Mouse (Mus musculus) right cerebral cortex, postnatal 10 days (tissue): ENCODE measurements around the gene Gm4791.

Source experiments
- DNase-seq, 2 experiments: peaks; one replicate each; pipeline ENCODE4 v3.0.0; 2021; ENCODE audit warnings: low spot score in 2 of 2

Gene Gm4791

DNA sequence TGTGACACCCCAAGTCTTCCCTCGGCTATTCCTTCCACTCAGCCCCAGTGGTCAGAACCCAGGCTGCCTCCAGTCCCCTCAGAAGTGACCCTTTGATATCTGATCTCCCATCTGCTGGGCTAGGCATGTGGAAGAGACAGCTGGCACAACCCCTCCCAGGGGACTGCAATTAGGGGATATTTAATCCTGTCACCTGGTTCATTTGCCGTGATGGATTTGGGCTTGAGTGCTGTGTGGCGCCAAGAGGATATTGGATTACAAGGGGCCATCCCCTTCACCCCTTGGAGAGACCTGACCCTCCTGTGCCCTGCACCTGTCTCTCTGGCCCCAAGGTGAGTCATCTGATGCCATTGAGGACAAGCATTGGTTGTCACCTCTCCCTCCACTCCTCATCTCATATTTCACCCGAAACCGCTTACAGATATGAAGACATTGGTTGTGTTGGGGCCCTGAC is at the start of gene Gm4791:
Gene Gm4791, plus strand, starts transcription at position 404 of the 454 bp plus-strand sequence.
- no peak for DNase-seq

DNA sequence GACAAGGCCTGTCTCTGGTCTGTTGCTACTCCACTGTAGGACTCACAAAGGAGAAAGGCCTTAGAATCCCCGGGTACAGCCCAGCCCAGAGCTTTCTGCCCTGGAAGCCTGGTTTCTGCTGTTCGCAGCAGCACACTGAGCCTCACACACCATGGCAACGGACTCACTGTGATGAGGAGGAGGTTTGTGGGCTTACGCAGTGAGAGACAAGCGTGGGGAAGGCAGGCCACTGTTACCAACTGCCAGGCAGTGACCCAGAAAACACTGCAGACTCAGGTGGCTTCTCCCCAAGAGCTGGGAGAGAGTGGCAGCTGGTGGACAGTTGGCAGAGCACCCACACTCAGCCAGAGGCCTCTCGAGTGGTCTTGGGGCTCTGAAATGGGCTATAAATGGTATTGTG is 42.3 kb upstream of the Gm4791 start:
- peak; percentile 68 to 81 for DNase-seq

DNA sequence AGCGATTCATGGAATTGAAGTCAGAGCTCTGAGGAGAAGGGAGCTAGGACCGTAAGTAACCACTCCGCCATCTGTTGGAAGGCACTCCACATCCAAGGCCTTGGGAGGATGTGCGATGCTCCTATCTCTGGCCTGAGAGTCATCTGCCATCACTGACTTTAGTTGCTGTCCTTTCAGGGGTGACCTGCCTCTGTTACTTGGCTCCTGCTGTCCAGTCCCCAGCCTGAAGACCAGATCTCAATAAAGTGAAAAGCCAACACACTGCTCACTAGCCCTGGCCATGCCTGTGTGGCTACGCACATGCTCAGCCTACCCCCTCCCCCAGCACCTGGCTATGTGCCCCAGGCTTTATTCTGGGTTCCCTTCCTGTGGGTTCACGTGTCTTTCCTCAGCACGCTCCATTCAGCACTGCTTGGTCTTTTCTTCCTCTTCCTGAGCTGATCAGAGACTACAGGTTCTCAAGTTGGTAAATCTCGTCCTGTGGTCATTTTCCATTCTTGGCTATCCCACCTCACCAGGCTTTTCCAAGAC is 41.1 kb upstream of the Gm4791 start:
- no peak for DNase-seq

DNA sequence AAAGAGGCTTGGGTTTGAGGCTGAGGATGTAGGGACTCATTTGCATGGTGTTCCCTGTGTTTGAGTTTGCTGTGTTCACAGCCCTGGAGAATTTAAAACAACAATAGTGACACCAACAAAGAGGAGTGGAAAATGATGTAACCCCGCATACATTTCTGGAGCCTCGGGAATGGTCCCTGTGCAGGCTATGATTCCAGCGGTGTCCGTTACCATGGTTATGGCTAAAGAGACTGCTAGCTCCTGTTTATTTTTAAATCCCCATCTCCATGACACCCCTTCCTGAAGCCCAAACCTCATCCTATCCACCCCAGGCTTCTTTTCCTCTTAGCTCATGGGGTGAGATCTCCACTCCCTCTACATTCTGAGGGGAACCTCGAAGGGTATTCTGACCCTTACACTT is 32.5 kb upstream of the Gm4791 start:
- peak; percentile 49 to 73 for DNase-seq

DNA sequence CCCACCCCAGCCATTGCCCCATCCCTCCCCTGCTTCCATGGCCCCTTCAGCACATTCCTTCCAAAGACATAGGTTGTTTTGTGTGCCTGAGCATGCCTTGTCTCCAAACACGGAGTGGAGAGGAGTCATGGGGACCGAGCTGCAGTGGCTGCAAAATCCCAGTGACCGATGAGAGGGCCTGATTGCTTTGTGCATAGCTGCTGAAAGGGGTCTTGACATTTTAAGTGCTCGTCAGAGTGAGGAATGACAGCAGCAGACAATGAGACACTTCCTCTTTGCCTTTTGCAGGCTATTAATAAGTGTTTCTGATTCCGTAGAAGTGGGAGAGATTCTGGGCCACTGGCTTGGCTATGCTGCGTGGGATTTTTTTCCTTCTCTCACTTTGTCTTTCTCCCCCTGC is 29.6 kb upstream of the Gm4791 start:
- no peak for DNase-seq

DNA sequence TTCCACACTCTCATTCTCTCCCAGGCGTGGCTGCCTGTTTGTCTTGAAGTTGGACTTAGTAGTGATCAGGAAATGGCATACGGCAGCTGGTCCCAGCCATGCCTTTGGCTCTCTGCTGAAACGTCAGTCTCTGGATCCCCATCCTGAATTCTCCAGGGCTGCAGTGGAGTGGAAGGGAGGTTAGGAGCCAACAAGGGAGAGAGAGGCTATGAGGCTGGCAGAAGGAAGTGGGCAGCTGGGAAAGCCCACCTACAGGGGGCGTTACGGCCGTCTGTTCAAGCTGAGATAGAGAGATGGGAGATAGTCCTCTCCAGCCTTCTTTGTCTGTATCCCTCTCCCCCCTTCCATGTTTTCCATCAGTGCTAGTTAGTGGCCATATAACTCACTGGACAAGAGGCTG is 29.1 kb upstream of the Gm4791 start:
- DNase-seq: no peak

DNA sequence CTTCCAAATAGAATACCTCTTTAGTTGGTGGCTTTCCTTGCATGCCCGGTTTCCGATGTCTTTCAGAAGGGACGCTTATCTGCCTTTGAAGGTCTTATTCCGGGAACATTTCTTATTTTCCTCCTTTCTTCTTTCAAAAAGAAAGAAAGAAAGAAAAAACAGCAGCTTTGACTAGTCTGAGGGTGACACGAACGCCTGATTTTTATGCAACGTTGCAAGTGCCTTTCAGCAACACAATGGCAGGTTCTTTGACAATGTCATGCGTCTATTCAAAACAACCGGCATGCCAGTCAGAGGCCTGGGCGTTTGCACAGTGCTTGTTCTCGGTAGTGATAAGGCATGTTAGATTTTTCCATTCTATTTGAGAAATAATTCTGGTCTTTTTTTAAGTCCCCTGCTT is 19.7 kb upstream of the Gm4791 start:
- DNase-seq: peak in 1 of 2 experiments; percentile 15

DNA sequence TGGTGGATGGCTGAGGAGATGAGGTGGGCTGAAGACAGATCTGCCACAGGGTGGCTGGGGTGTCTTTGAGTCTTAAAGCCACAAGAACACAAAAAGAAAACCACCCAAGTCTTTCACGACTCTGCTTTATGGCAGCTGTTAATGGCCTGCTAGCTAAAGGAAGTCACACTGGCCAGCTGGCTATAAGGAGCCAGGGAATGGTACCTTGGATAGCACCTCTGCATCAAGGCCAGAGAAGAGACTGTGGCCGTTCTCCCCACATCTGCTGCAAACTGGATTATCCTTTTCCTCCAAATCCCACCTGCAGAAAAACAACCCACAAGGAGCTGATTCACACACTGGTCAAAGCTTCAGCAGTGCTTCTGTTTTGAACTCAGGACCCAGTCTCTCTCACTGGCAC is 18.4 kb upstream of the Gm4791 start:
- DNase-seq: no peak

DNA sequence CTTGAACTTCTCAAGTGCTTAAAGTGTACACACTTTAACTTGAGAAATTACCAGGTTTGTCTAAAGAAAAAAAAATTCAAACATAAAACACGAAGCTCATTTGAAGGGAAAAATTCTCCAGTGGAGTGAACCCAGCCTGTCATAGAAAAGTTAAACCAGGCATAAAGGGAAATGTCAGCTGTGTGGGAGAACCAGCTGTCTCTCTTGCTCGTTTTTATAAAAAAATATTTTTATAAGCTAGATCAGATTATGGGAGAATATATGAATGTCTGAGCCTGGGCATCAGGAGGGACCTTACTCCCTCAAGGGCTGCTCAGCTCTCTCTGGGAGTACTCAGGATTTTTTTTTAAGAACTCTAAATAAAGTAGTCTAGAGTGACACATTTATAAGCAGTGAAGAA is 15.1 kb upstream of the Gm4791 start:
- no peak for DNase-seq

DNA sequence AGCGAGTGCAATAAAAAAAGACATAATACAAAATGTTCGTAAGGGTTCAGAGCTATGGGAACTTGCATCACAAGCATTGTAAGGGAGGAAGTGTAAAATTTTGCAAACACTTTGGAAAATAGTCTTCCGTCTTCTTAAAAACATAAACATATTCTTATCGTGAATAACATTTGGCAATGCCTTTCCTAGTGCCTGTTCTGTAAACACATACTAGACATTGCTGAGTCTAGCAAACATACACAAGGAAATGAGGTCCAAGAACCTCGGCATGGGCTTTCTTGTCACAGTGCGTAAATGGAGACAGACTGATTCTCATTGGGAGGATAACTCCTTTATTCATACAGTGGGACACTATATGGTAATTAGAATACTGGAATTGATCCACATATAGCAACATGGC is 43.0 kb downstream of the Gm4791 start:
- DNase-seq: no peak
